Mouse (Mus musculus) monocyte, adult 5-6 weeks (primary cell): ENCODE data around the gene Olfr211. TPM values are rescaled to one million over a fixed set of nuclear protein-coding genes. Genes with fewer than 3 reads are reported as not detected.

ENCODE experiments used
- ATAC-seq: fragments of 153-309, 156-312 bp; replicated peaks from 2 replicates; pipeline ENCODE4 v1.8.0; 2017; ENCODE audit warnings: mild to moderate bottlenecking; ENCODE audit not compliant: low TSS enrichment, insufficient number of reproducible peaks, severe bottlenecking, poor library complexity, low FRiP score
- total RNA-seq: library from RNA; stranded (forward); fragments of 200-1000, 200-491, 200-594 nt; gene quantifications from 3 replicates; pipeline ENCODE4 v1.2.3, GENCODE M21; 2017

Olfr211 gene
- not detected in 3 replicates for total RNA-seq

- no peak for ATAC-seq
These were observed at the start of gene Olfr211 for GRCm38 (mm10) chr6:116488791-116489190. Gene Olfr211 (plus strand): TSS chr6:116489091.

- no peak for ATAC-seq
These were observed 49.4 kb upstream of the Olfr211 start for GRCm38 (mm10) chr6:116439531-116439930.

GRCm38 (mm10) chr6:116440447-116440846 lies 48.4 kb upstream of the Olfr211 start:
- ATAC-seq = no peak

- no peak for ATAC-seq
These were observed 48.0 kb upstream of the Olfr211 start for GRCm38 (mm10) chr6:116440849-116441248.

- ATAC-seq = peak; percentile 91
These were observed 33.1 kb upstream of the Olfr211 start for GRCm38 (mm10) chr6:116455781-116456180.

GRCm38 (mm10) chr6:116456482-116456881 lies 32.4 kb upstream of the Olfr211 start:
- no peak for ATAC-seq

GRCm38 (mm10) chr6:116458728-116459127 lies 30.2 kb upstream of the Olfr211 start:
- no peak; the same call in 1 of the 2 replicates for ATAC-seq

GRCm38 (mm10) chr6:116459232-116459631 lies 29.7 kb upstream of the Olfr211 start:
- no peak for ATAC-seq

- ATAC-seq = 0 out of 2 replicates have a peak, but pooled peaks have one; percentile 20
These were observed 28.2 kb upstream of the Olfr211 start, which contains the start of gene Alox5 for GRCm38 (mm10) chr6:116460544-116461283. Gene Alox5 (minus strand): TSS chr6:116461178.

GRCm38 (mm10) chr6:116468081-116468480 lies 20.8 kb upstream of the Olfr211 start:
- peak; percentile 89 for ATAC-seq

GRCm38 (mm10) chr6:116485081-116485480 lies 3.8 kb upstream of the Olfr211 start:
- ATAC-seq = no peak

GRCm38 (mm10) chr6:116486833-116487232 lies 2.1 kb upstream of the Olfr211 start:
- ATAC-seq = peak; percentile 91

- ATAC-seq = no peak
These were observed 4.9 kb downstream of the Olfr211 start for GRCm38 (mm10) chr6:116493742-116494141.

- no peak for ATAC-seq
These were observed 7.1 kb downstream of the Olfr211 start for GRCm38 (mm10) chr6:116495960-116496359.

GRCm38 (mm10) chr6:116506302-116507003 lies 17.6 kb downstream of the Olfr211 start, which contains the start of gene Olfr212:
Gene Olfr212 (plus strand): TSS chr6:116506516.
- 0 out of 2 replicates have a peak, but pooled peaks have one; percentile 31 for ATAC-seq

GRCm38 (mm10) chr6:116514832-116515231 lies 25.9 kb downstream of the Olfr211 start:
- no peak for ATAC-seq

- no peak for ATAC-seq
These were observed 49.3 kb downstream of the Olfr211 start, which contains the start of gene Olfr213 for GRCm38 (mm10) chr6:116538156-116538555. Gene Olfr213 (plus strand): TSS chr6:116538456.

- no peak for ATAC-seq
These were observed 53.6 kb downstream of the Olfr211 start for GRCm38 (mm10) chr6:116542500-116542899.
